Mouse (Mus musculus): ENCODE measurements around the gene Ndufs7.

DNA sequence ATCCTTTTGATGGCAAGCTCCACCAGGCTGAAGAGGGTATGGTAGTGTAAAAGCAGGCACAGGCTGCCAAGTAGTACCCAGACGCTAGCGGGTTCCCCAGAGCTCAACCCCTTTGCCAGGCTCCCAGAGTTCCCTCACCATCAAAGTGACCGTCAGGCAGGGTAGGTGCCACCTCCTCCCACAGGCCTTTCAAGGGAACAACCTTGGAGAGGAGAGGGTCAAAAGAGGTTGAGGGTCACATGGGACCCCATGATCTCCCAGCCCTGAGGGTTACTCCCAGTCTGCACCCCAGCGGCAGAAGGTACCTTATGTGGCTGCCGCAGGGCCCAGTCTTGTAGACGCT, 10.5 kb downstream of the Ndufs7 start:
- no peak for TF ChIP-seq CTCF (IDR thresholded peaks at IDR 0.05; ENCODE audit: borderline replicate concordance, insufficient read depth, low read length)
- no peak for TF ChIP-seq POLR2A (IDR thresholded peaks at IDR 0.05; ENCODE audit: low read depth, low read length)

Measured in embryonic fibroblast, embryonic 13.5 days (primary cell).